ENCODE assay signal across 22 mouse cellular contexts in the genomic region with DNA sequence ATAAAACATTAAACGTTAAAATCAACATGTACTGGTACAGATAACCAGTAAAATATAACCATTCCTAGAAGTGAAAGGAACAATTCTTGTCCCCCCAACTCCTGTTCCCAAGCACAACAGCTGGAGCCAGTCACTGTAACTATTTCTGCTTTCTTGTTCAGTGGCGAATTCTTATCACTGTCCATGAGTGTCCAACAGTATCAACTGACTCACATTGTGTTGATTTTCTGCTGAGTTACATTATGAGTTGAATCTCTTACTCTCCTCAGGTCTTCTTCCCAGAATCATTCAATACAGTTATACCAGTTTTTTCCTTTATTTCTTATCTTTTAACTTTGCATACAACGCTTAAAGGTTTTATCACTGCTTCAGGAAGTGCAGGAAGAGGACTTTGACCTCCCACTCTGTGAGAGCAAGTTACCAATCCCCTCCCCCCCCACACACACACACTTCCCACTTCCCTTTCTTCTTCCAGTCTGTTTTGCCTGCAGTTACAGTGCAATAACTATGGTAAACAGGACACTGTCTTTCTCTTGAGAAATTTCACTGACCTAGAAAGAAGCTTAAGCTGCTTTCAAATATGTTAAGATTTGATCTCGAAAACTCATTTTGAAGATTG.
DNase-seq lines count a peak whose midpoint lies in the region; ATAC-seq and TF ChIP-seq lines count a peak whose summit lies in the region.
"Had no signal": no experiment of that assay in that cellular context is flagged by ENCODE, and none has a peak within 500 bp of the region (broad histone marks: within the 10 kb centered on the region; RNA-seq: fewer than 3 reads in every experiment).

No protein-coding gene starts in this region.

- no peaks in the 10 kb centered on the region for H3K36me3 ChIP-seq in kidney, postnatal 0 days (ENCODE audit: insufficient read depth, low read length)
- no peaks in the 10 kb centered on the region for H3K36me3 ChIP-seq in liver, embryonic 12.5 days
- no peaks in the 10 kb centered on the region for H3K36me3 ChIP-seq in stomach, embryonic 16.5 days (ENCODE audit: control insufficient read depth, insufficient read depth, low read length)
- H3K36me3 ChIP-seq: heart, embryonic 13.5 days; limb, embryonic 12.5 days; midbrain, embryonic 13.5 days; neural tube, embryonic 13.5 days had no signal

- H3K9ac ChIP-seq in kidney, postnatal 0 days (ENCODE audit: low read depth, low read length): no peak overlapping the region
- no peak overlapping the region for H3K9ac ChIP-seq in liver, embryonic 12.5 days
- H3K9ac ChIP-seq in stomach, embryonic 16.5 days (ENCODE audit: low read length): no peak overlapping the region
- H3K9ac ChIP-seq: heart, embryonic 13.5 days; limb, embryonic 12.5 days; midbrain, embryonic 13.5 days; neural tube, embryonic 13.5 days had no signal

- no peak for TF ChIP-seq CTCF in kidney, postnatal 0 days (IDR thresholded peaks at IDR 0.05; ENCODE audit: low read depth)
- TF ChIP-seq CTCF in gastrocnemius, adult 2 months (IDR thresholded peaks at IDR 0.05): no peak

- no peak overlapping the region for H3K4me3 ChIP-seq in kidney, postnatal 0 days (replicated peaks; ENCODE audit: low read depth, low read length)
- no peak overlapping the region for H3K4me3 ChIP-seq in liver, embryonic 12.5 days
- H3K4me3 ChIP-seq in stomach, embryonic 16.5 days (replicated peaks; ENCODE audit: low read length): no peak overlapping the region
- no peak overlapping the region for H3K4me3 ChIP-seq in gastrocnemius, adult 2 months
- H3K4me3 ChIP-seq: heart, embryonic 13.5 days; left cerebral cortex, adult 2 months; limb, embryonic 12.5 days; midbrain, embryonic 13.5 days; neural tube, embryonic 13.5 days had no signal

- intact Hi-C loops in gastrocnemius, adult 2 months (cut with DNase I): no loop called here

- H3K4me1 ChIP-seq in kidney, postnatal 0 days (replicated peaks; ENCODE audit: insufficient read depth, low read length): no peaks in the 10 kb centered on the region
- no peaks in the 10 kb centered on the region for H3K4me1 ChIP-seq in liver, embryonic 12.5 days
- no peaks in the 10 kb centered on the region for H3K4me1 ChIP-seq in stomach, embryonic 16.5 days (ENCODE audit: control insufficient read depth, insufficient read depth, low read length)
- H3K4me1 ChIP-seq: limb, embryonic 12.5 days; midbrain, embryonic 13.5 days; neural tube, embryonic 13.5 days had no signal

- H3K4me2 ChIP-seq in kidney, postnatal 0 days (ENCODE audit: low read length): no peak overlapping the region
- no peak overlapping the region for H3K4me2 ChIP-seq in liver, embryonic 12.5 days
- no peak overlapping the region for H3K4me2 ChIP-seq in stomach, embryonic 16.5 days (ENCODE audit: low read depth, low read length)
- H3K4me2 ChIP-seq: heart, embryonic 13.5 days; limb, embryonic 12.5 days; midbrain, embryonic 13.5 days; neural tube, embryonic 13.5 days had no signal

- peak; percentile 1 for DNase-seq in kidney, postnatal 0 days (ENCODE audit: low spot score)
- DNase-seq in kidney, postnatal 25 days: no peak
- no peak for DNase-seq in cerebellum, postnatal 10 days
- DNase-seq in gastrocnemius, adult 2 months: no peak
- DNase-seq in thymus, postnatal 4 days: no peak
- DNase-seq: adrenal gland, adult 2 months; B cell, adult 2 months; cerebellum, adult 8-10 months; gastrocnemius, postnatal 36 days; heart, postnatal 4 days; kidney, adult 8-10 months; kidney, postnatal 36 days; thymus, adult 2 months had no signal

- WGBS in kidney, postnatal 0 days: 58% methylated on average over 4 of the region's 4 CpGs
- 24% methylated on average over 4 of the region's 4 CpGs for WGBS in liver, embryonic 12.5 days (ENCODE audit: insufficient replicate concordance)
- WGBS in stomach, embryonic 16.5 days: 46% methylated on average over 4 of the region's 4 CpGs

- H3K27me3 ChIP-seq in kidney, postnatal 0 days (ENCODE audit: insufficient read depth, low read length): no peaks in the 10 kb centered on the region
- no peaks in the 10 kb centered on the region for H3K27me3 ChIP-seq in liver, embryonic 12.5 days (replicated peaks)
- no peaks in the 10 kb centered on the region for H3K27me3 ChIP-seq in stomach, embryonic 16.5 days (ENCODE audit: control insufficient read depth, insufficient read depth, low read length)
- H3K27me3 ChIP-seq: heart, embryonic 13.5 days; limb, embryonic 12.5 days; midbrain, embryonic 13.5 days; neural tube, embryonic 13.5 days had no signal

- no peak for ATAC-seq in kidney, postnatal 0 days (replicated peaks; ENCODE audit: low FRiP score, low read depth)
- peak; percentile 77 for ATAC-seq in granulocyte monocyte progenitor cell, adult 5-6 weeks (replicated peaks; ENCODE audit: poor library complexity, severe bottlenecking)
- peak; percentile 37; the same call in 1 of the 2 replicates for ATAC-seq in liver, embryonic 12.5 days
- peak; percentile 25; the same call in 1 of the 2 replicates for ATAC-seq in stomach, embryonic 16.5 days (ENCODE audit: insufficient read depth, low FRiP score)
- ATAC-seq: forebrain, embryonic 16.5 days; midbrain, embryonic 13.5 days had no signal

- H3K27ac ChIP-seq in kidney, postnatal 0 days: no peak overlapping the region
- H3K27ac ChIP-seq in liver, embryonic 12.5 days: no peak overlapping the region
- H3K27ac ChIP-seq in stomach, embryonic 16.5 days (ENCODE audit: low read length): no peak overlapping the region
- H3K27ac ChIP-seq in gastrocnemius, adult 2 months: no peak overlapping the region
- H3K27ac ChIP-seq: heart, embryonic 13.5 days; left cerebral cortex, adult 2 months; limb, embryonic 12.5 days; midbrain, embryonic 13.5 days; neural tube, embryonic 13.5 days had no signal

- no peaks in the 10 kb centered on the region for H3K9me3 ChIP-seq in kidney, postnatal 0 days (replicated peaks; ENCODE audit: low read length)
- H3K9me3 ChIP-seq in liver, embryonic 12.5 days (replicated peaks): no peaks in the 10 kb centered on the region
- no peaks in the 10 kb centered on the region for H3K9me3 ChIP-seq in stomach, embryonic 16.5 days (replicated peaks; ENCODE audit: control insufficient read depth, low read length)
- H3K9me3 ChIP-seq: heart, embryonic 13.5 days; limb, embryonic 12.5 days; midbrain, embryonic 13.5 days; neural tube, embryonic 13.5 days had no signal
